Mouse (Mus musculus) forebrain, embryonic 14.5 days (tissue): ENCODE data around the gene Pdlim5. TPM values are rescaled to one million over a fixed set of nuclear protein-coding genes. Genes with fewer than 3 reads are reported as not detected.
A peak's percentile ranks its signal among the peaks of the same experiment; 100 is the strongest.

Experiments
- ATAC-seq: fragments of 200-750 bp; cut with Nextera tagmentation; 2 replicates; pipeline ENCODE4 v1.8.0; 2017; ENCODE audit warnings: mild to moderate bottlenecking, moderate library complexity
- DNase-seq: peaks from one replicate; pipeline ENCODE4 v3.0.0-alpha.2; 2015; ENCODE audit warnings: low spot score
- H3K27ac ChIP-seq: fragments of 300-500 bp; sonication (generic); 2 replicates; pipeline ENCODE4 v1.5.1; 2014; ENCODE audit warnings: low read depth, mild to moderate bottlenecking, control low read depth, low read length, moderate library complexity
- H3K27me3 ChIP-seq: fragments of 300-500 bp; sonication (generic); replicated peaks from 2 replicates; pipeline ENCODE4 v1.6.1; 2014; ENCODE audit warnings: low read length, control low read depth, mixed read lengths; ENCODE audit not compliant: control insufficient read depth, insufficient read depth
- H3K36me3 ChIP-seq: fragments of 300-500 bp; sonication (generic); 2 replicates; pipeline ENCODE4 v1.6.1; 2014; ENCODE audit warnings: low read length, control low read depth; ENCODE audit not compliant: control insufficient read depth, insufficient read depth
- H3K4me1 ChIP-seq: fragments of 300-500 bp; sonication (generic); 2 replicates; pipeline ENCODE4 v1.6.1; 2014; ENCODE audit warnings: antibody characterized with exemption, low read length, control low read depth; ENCODE audit not compliant: control insufficient read depth, insufficient read depth
- H3K4me2 ChIP-seq: fragments of 300-500 bp; sonication (generic); 2 replicates; pipeline ENCODE4 v1.6.1; 2014; ENCODE audit warnings: mild to moderate bottlenecking, control low read depth, low read length
- H3K4me3 ChIP-seq: fragments of 300-500 bp; sonication (generic); 2 replicates; pipeline ENCODE4 v1.5.1; 2014; ENCODE audit warnings: low read depth, low read length, control low read depth
- H3K9ac ChIP-seq: fragments of 300-500 bp; sonication (generic); 2 replicates; pipeline ENCODE4 v1.6.1; 2014; ENCODE audit warnings: mild to moderate bottlenecking, low read length, control low read depth, moderate library complexity
- H3K9me3 ChIP-seq: fragments of 300-500 bp; sonication (generic); replicated peaks from 2 replicates; pipeline ENCODE4 v1.6.1; 2016; ENCODE audit warnings: low read length, control low read depth, mixed read lengths; ENCODE audit not compliant: control insufficient read depth
- WGBS: fragments of 180-500 bp; shearing (Covaris S2); extraction: QIAGEN DNeasy Blood & Tissue Kit; methylation state at CpG from one replicate; pipeline ENCODE4 v1.1.7; 2014; 5-methylcytosine and 5-hydroxymethylcytosine counted together
- polyA plus RNA-seq: library from polyadenylated mRNA; unstranded; fragments of >200 nt; fragmentation: Nextera tagmentation; extraction: Ambion mirVana; gene quantifications from 2 replicates; pipeline ENCODE4 v1.2.1, GENCODE M21; 2014

Gene Pdlim5
- polyA plus RNA-seq, 1 experiment from 2014 or later, result 14.3 TPM

GRCm38 (mm10) chr3:142386505-142386904 is 9.0 kb downstream of the Pdlim5 start:
- Histone ChIP-seq H3K4me1 (no peaks in the 10 kb centered on the region), H3K36me3 (no peaks in the 10 kb centered on the region), H3K9ac (no peak overlapping the region), H3K4me2 (no peak overlapping the region), H3K27ac (no peak overlapping the region), H3K27me3 (no peaks in the 10 kb centered on the region), H3K4me3 (no peak overlapping the region), H3K9me3 (no peaks in the 10 kb centered on the region)
- ATAC-seq (no peak), DNase-seq (no peak)
- 91% methylated on average over 4 of the region's 4 CpGs for WGBS

- Histone ChIP-seq H3K36me3 (no peaks in the 10 kb centered on the region), H3K27ac (no peak overlapping the region), H3K27me3 (no peaks in the 10 kb centered on the region), H3K9me3 (no peaks in the 10 kb centered on the region), H3K4me1 (no peaks in the 10 kb centered on the region), H3K4me2 (no peak overlapping the region), H3K4me3 (no peak overlapping the region), H3K9ac (no peak overlapping the region)
- DNase-seq (no peak), ATAC-seq (no peak)
- WGBS, result 83% methylated on average over 2 of the region's 2 CpGs
Observed at GRCm38 (mm10) chr3:142385690-142386089, 9.8 kb downstream of the Pdlim5 start.

- Histone ChIP-seq H3K4me1 (no peaks in the 10 kb centered on the region), H3K9ac (no peak overlapping the region), H3K27me3 (no peaks in the 10 kb centered on the region), H3K9me3 (no peaks in the 10 kb centered on the region), H3K4me2 (no peak overlapping the region), H3K4me3 (no peak overlapping the region), H3K27ac (no peak overlapping the region), H3K36me3 (no peaks in the 10 kb centered on the region)
- DNase-seq (no peak), ATAC-seq (no peak)
- WGBS, result 84% methylated on average over 1 of the region's 1 CpGs
Observed at GRCm38 (mm10) chr3:142376638-142377037, 18.9 kb downstream of the Pdlim5 start.

DNA sequence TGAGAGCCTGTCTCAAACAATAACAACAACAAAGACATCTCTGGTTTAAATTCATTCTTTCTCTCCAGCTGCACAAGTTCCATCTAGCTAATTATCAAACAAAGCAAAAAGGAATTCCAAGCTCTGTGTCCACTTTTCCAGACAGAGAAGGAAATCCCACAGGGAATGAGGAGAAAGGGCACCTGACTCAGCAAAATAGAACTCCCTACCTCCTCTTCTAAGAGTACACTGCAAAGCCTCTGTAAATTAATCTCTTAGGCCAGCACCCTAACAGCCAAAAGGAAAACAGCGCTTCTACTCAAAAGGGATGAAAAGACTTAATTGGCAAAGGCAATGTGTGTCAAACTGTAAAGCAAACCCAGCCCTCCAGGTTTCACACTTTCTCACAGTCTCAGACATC is 20.4 kb downstream of the Pdlim5 start:
- no peak overlapping the region for H3K9ac ChIP-seq
- H3K4me3 ChIP-seq, result no peak overlapping the region
- no peaks in the 10 kb centered on the region for H3K36me3 ChIP-seq
- 3% methylated on average over 1 of the region's 1 CpGs for WGBS
- DNase-seq, result peak; percentile 18
- ATAC-seq, result no peak
- H3K27me3 ChIP-seq, result no peaks in the 10 kb centered on the region
- H3K9me3 ChIP-seq, result no peaks in the 10 kb centered on the region
- H3K4me2 ChIP-seq, result no peak overlapping the region
- H3K4me1 ChIP-seq, result no peaks in the 10 kb centered on the region
- H3K27ac ChIP-seq, result no peak overlapping the region

GRCm38 (mm10) chr3:142372465-142373147 is 22.9 kb downstream of the Pdlim5 start:
- H3K4me1 ChIP-seq, result no peaks in the 10 kb centered on the region
- H3K27me3 ChIP-seq, result no peaks in the 10 kb centered on the region
- H3K36me3 ChIP-seq, result no peaks in the 10 kb centered on the region
- no peak overlapping the region for H3K4me3 ChIP-seq
- whole genome bisulfite sequencing, result 89% methylated on average over 6 of the region's 6 CpGs
- no peak overlapping the region for H3K9ac ChIP-seq
- DNase-seq (no peak), ATAC-seq (no peak)
- no peaks in the 10 kb centered on the region for H3K9me3 ChIP-seq
- H3K4me2 ChIP-seq, result no peak overlapping the region
- H3K27ac ChIP-seq, result no peak overlapping the region

GRCm38 (mm10) chr3:142368411-142368810 is 27.1 kb downstream of the Pdlim5 start:
- DNase-seq, result no peak
- no peak overlapping the region for H3K9ac ChIP-seq
- WGBS, result 91% methylated on average over 9 of the region's 9 CpGs
- no peaks in the 10 kb centered on the region for H3K27me3 ChIP-seq
- no peaks in the 10 kb centered on the region for H3K9me3 ChIP-seq
- H3K4me3 ChIP-seq, result no peak overlapping the region
- no peak for ATAC-seq
- no peak overlapping the region for H3K27ac ChIP-seq
- H3K4me2 ChIP-seq, result no peak overlapping the region
- H3K4me1 ChIP-seq, result no peaks in the 10 kb centered on the region
- no peaks in the 10 kb centered on the region for H3K36me3 ChIP-seq

- H3K27ac ChIP-seq, result no peak overlapping the region
- no peak overlapping the region for H3K9ac ChIP-seq
- H3K9me3 ChIP-seq, result no peaks in the 10 kb centered on the region
- no peak overlapping the region for H3K4me2 ChIP-seq
- ATAC-seq (no peak), DNase-seq (no peak)
- H3K27me3 ChIP-seq, result no peaks in the 10 kb centered on the region
- WGBS, result 62% methylated on average over 6 of the region's 6 CpGs
- H3K36me3 ChIP-seq, result no peaks in the 10 kb centered on the region
- no peak overlapping the region for H3K4me3 ChIP-seq
- no peaks in the 10 kb centered on the region for H3K4me1 ChIP-seq
Observed at GRCm38 (mm10) chr3:142362092-142362491, 33.4 kb downstream of the Pdlim5 start.

GRCm38 (mm10) chr3:142358951-142359350 is 36.5 kb downstream of the Pdlim5 start:
- Histone ChIP-seq H3K4me3 (no peak overlapping the region), H3K9ac (no peak overlapping the region), H3K4me2 (no peak overlapping the region), H3K27ac (no peak overlapping the region), H3K36me3 (no peaks in the 10 kb centered on the region), H3K27me3 (no peaks in the 10 kb centered on the region), H3K9me3 (no peaks in the 10 kb centered on the region), H3K4me1 (no peaks in the 10 kb centered on the region)
- DNase-seq (no peak), ATAC-seq (no peak)

DNA sequence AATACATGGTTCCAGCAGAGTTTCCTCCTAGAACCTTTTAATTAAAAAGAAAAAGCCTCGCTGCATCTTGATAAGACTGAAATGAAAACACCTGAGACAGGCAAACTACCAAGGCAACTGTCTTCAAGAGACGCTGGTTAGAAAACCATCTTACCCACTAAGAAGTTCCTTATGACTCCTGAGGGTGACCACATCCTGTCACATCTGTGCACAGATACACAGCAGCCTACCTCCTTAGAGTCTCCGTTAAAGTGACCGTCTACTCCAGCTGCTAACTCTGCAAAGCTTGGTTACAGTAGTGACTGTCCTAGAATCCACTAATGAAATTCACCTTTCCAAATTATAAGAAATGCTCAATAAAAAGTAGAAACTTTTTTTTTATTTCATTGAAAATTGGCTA is 38.8 kb downstream of the Pdlim5 start:
- Histone ChIP-seq H3K27ac (no peak overlapping the region), H3K36me3 (no peaks in the 10 kb centered on the region), H3K9ac (no peak overlapping the region), H3K9me3 (no peaks in the 10 kb centered on the region), H3K4me2 (no peak overlapping the region), H3K4me1 (no peaks in the 10 kb centered on the region), H3K27me3 (no peaks in the 10 kb centered on the region), H3K4me3 (no peak overlapping the region)
- ATAC-seq (no peak), DNase-seq (no peak)
- WGBS, result 90% methylated on average over 4 of the region's 4 CpGs
